Comparison of ENCODE assay signal across 15 mouse cellular contexts in genomic region chr17:30331380-30331779, GRCm38 (mm10).
"Had no signal": no experiment of that assay in that cellular context is flagged by ENCODE, and none has a peak within 500 bp of the region (broad histone marks: within the 10 kb centered on the region; RNA-seq: fewer than 3 reads in every experiment).

No protein-coding gene starts in this region.

- H3K4me3 ChIP-seq: liver, embryonic 15.5 days; lung, embryonic 15.5 days; megakaryocyte, embryonic 14.5 days; midbrain, embryonic 12.5 days; midbrain, embryonic 15.5 days; neural tube, embryonic 12.5 days had no signal

- H3K27ac ChIP-seq: liver, embryonic 15.5 days; lung, embryonic 15.5 days; macrophage; midbrain, embryonic 12.5 days; midbrain, embryonic 15.5 days; neural tube, embryonic 12.5 days had no signal

- DNase-seq: liver, postnatal 0 days; lung, adult 2 months; lung, postnatal 14 days; right cerebral cortex, postnatal 14 days; spleen, adult 18-20 months; thymus, adult 18-20 months; thymus, postnatal 14 days; thymus, postnatal 36 days had no signal
